Mouse (Mus musculus): ENCODE results near the gene Xndc1. TPM values are rescaled to one million over a fixed set of nuclear protein-coding genes. Genes with fewer than 3 reads are reported as not detected.

Xndc1 gene
- polyA plus RNA-seq, 1 experiment = 21.5 TPM

DNA sequence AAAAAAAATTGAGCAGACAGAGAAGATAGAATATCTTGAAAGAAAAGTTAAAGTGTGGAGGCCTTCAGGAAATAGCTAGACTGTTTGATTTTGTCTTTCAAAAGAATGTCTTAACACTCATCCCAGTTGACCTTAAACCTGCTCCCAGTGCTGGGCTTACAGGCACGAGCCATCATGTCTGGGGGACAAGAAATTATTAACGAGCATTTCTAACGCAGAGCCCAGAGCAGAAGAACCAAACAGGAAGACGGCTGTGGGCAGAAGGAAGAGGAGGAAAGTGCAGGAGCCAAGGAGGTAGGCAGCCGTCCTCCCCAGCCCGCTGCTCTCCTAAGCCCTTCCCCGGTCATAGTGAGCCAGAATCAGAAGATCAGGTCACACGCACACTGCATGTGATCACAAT, 15.0 kb downstream of the Xndc1 start:
- Histone ChIP-seq H3K4me3 (ENCODE audit: extremely low read depth, insufficient read depth, insufficient read length) (no peak overlapping the region), H3K27ac (ENCODE audit: insufficient read depth, low read length) (no peak overlapping the region), H3K4me1 (ENCODE audit: control insufficient read depth, insufficient read depth, insufficient read length) (no peaks in the 10 kb centered on the region), H3K36me3 (ENCODE audit: control insufficient read depth, insufficient read depth, low read length) (peaks cover 27% of the 10 kb centered on the region), H3K27me3 (ENCODE audit: control insufficient read depth, insufficient read depth, low read length) (no peaks in the 10 kb centered on the region)
- no peak for TF ChIP-seq CTCF (IDR thresholded peaks at IDR 0.05; ENCODE audit: extremely low read depth, insufficient read depth, insufficient read length, insufficient replicate concordance)
- no peak for TF ChIP-seq POLR2A (IDR thresholded peaks at IDR 0.05; ENCODE audit: low read depth, low read length)
- no peak for DNase-seq (ENCODE audit: low read depth in 1 of 2, low spot score in 2 of 2)
- WGBS = 94% methylated on average over 8 of the region's 8 CpGs

DNA sequence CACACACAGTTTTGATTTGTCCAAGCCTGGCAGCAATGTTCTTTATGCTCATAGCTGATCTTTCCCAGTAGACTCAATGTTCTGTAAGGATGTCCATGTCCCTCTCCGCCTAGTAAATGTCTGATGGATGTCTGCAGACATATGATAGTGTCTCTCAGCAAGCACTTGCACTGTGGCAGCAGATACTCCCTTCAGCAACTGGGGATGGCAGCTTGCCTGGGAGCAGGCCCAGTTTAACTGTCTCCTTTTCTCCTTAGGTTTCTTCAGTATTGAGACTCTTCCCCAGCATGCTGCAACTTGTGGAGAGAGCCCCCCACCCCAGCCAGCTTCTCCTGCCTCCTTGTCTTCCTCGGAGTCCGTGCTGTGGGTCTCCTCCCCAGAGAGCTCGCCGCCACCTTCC, 16.5 kb downstream of the Xndc1 start:
- 96% methylated on average over 5 of the region's 5 CpGs for WGBS
- TF ChIP-seq POLR2A (IDR thresholded peaks at IDR 0.05; ENCODE audit: low read depth, low read length) (no peak), CTCF (IDR thresholded peaks at IDR 0.05; ENCODE audit: extremely low read depth, insufficient read depth, insufficient read length, insufficient replicate concordance) (no peak)
- Histone ChIP-seq H3K27me3 (ENCODE audit: control insufficient read depth, insufficient read depth, low read length) (no peaks in the 10 kb centered on the region), H3K36me3 (ENCODE audit: control insufficient read depth, insufficient read depth, low read length) (peaks cover 21% of the 10 kb centered on the region), H3K4me3 (ENCODE audit: extremely low read depth, insufficient read depth, insufficient read length) (no peak overlapping the region), H3K4me1 (ENCODE audit: control insufficient read depth, insufficient read depth, insufficient read length) (no peaks in the 10 kb centered on the region), H3K27ac (ENCODE audit: insufficient read depth, low read length) (no peak overlapping the region)
- no peak for DNase-seq (ENCODE audit: low read depth in 1 of 2, low spot score in 2 of 2)

DNA sequence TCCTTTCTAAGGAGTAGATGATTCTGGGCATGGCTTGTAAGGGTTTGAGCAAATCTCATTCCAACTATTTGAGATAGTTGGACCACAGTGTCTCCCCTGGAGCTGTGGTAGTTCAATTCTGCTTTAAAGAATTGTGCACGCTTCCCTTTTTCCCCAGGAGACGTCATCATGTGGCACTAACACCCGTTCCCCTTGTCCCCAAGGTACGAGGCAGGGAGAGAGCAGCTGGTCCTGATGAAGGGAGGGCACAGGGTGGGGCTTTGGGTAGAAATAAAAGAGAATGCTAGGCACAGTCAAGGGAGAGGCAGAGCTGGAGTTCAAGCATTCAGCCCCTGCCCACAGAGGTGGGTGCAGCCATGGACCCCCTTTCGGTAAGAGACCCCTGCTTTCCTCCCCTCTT, 17.5 kb downstream of the Xndc1 start, which contains the start of gene Trpc2:
TSS of gene Trpc2 (plus strand) at position 301 of the 400 bp plus-strand sequence.
- Histone ChIP-seq H3K36me3 (ENCODE audit: control insufficient read depth, insufficient read depth, low read length) (peaks cover 20% of the 10 kb centered on the region), H3K4me1 (ENCODE audit: control insufficient read depth, insufficient read depth, insufficient read length) (no peaks in the 10 kb centered on the region), H3K27ac (ENCODE audit: insufficient read depth, low read length) (no peak within 1 kb of the TSS), H3K4me3 (ENCODE audit: extremely low read depth, insufficient read depth, insufficient read length) (no peak within 1 kb of the TSS), H3K27me3 (ENCODE audit: control insufficient read depth, insufficient read depth, low read length) (no peaks in the 10 kb centered on the region)
- DNase-seq (ENCODE audit: low read depth in 1 of 2, low spot score in 2 of 2) = no peak
- no peak for TF ChIP-seq CTCF (IDR thresholded peaks at IDR 0.05; ENCODE audit: extremely low read depth, insufficient read depth, insufficient read length, insufficient replicate concordance)
- no peak for TF ChIP-seq POLR2A (IDR thresholded peaks at IDR 0.05; ENCODE audit: low read depth, low read length)
- WGBS = 79% methylated on average over 5 of the region's 5 CpGs

DNA sequence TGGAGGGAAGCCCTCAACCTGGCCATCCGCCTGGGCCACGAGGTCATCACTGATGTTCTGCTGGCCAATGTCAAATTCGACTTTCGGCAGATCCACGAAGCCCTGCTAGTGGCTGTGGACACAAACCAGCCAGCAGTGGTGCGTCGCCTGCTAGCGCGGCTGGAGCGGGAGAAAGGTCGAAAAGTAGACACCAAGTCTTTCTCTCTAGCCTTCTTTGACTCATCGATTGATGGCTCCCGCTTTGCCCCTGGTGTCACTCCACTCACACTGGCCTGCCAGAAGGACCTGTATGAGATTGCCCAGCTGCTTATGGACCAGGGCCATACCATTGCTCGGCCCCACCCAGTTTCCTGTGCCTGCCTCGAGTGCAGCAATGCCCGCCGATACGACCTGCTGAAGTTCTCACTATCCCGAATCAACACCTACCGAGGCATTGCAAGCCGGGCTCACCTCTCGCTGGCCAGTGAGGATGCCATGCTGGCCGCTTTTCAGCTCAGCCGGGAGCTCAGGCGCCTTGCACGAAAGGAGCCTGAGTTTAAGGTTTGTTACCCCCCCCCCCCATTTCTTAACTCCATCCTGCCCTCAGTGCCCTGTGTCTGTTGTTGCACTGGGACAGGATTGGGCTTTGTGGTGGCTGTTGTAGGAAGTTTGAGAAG, 18.9 kb downstream of the Xndc1 start:
- Histone ChIP-seq H3K36me3 (ENCODE audit: control insufficient read depth, insufficient read depth, low read length) (peaks cover 17% of the 10 kb centered on the region), H3K27ac (ENCODE audit: insufficient read depth, low read length) (no peak overlapping the region), H3K4me1 (ENCODE audit: control insufficient read depth, insufficient read depth, insufficient read length) (no peaks in the 10 kb centered on the region), H3K27me3 (ENCODE audit: control insufficient read depth, insufficient read depth, low read length) (no peaks in the 10 kb centered on the region), H3K4me3 (ENCODE audit: extremely low read depth, insufficient read depth, insufficient read length) (no peak overlapping the region)
- DNase-seq (ENCODE audit: low read depth in 1 of 2, low spot score in 2 of 2) = no peak
- TF ChIP-seq CTCF (IDR thresholded peaks at IDR 0.05; ENCODE audit: extremely low read depth, insufficient read depth, insufficient read length, insufficient replicate concordance) = no peak
- TF ChIP-seq POLR2A (IDR thresholded peaks at IDR 0.05; ENCODE audit: low read depth, low read length) = no peak
- WGBS = 90% methylated on average over 26 of the region's 26 CpGs

DNA sequence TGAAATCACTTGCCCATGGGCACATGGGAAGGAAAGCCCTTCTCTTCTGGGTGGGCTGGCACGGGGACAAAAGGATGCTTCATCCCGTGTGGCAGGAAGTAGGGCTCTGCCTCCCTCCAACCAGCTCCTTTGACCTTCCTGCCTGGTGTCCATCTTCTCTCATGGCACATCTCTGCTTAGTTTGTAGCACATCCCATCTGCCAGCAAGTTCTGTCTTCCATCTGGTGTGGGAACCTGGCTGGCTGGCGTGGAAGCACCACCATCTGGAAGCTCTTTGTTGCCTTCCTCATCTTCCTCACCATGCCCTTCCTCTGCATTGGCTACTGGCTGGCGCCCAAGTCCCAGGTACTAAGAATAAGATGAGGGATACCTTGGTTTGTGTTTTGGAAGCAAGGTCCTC, 22.0 kb downstream of the Xndc1 start:
- no peaks in the 10 kb centered on the region for H3K27me3 ChIP-seq (ENCODE audit: control insufficient read depth, insufficient read depth, low read length)
- WGBS = 84% methylated on average over 4 of the region's 4 CpGs
- H3K27ac ChIP-seq (ENCODE audit: insufficient read depth, low read length) = no peak overlapping the region
- H3K4me3 ChIP-seq (ENCODE audit: extremely low read depth, insufficient read depth, insufficient read length) = no peak overlapping the region
- H3K36me3 ChIP-seq (ENCODE audit: control insufficient read depth, insufficient read depth, low read length) = peaks cover 3% of the 10 kb centered on the region; the same call in 1 of the 2 replicates
- TF ChIP-seq POLR2A (IDR thresholded peaks at IDR 0.05; ENCODE audit: low read depth, low read length) (no peak), CTCF (IDR thresholded peaks at IDR 0.05; ENCODE audit: extremely low read depth, insufficient read depth, insufficient read length, insufficient replicate concordance) (no peak)
- no peaks in the 10 kb centered on the region for H3K4me1 ChIP-seq (ENCODE audit: control insufficient read depth, insufficient read depth, insufficient read length)
- DNase-seq (ENCODE audit: low read depth in 1 of 2, low spot score in 2 of 2) = no peak

DNA sequence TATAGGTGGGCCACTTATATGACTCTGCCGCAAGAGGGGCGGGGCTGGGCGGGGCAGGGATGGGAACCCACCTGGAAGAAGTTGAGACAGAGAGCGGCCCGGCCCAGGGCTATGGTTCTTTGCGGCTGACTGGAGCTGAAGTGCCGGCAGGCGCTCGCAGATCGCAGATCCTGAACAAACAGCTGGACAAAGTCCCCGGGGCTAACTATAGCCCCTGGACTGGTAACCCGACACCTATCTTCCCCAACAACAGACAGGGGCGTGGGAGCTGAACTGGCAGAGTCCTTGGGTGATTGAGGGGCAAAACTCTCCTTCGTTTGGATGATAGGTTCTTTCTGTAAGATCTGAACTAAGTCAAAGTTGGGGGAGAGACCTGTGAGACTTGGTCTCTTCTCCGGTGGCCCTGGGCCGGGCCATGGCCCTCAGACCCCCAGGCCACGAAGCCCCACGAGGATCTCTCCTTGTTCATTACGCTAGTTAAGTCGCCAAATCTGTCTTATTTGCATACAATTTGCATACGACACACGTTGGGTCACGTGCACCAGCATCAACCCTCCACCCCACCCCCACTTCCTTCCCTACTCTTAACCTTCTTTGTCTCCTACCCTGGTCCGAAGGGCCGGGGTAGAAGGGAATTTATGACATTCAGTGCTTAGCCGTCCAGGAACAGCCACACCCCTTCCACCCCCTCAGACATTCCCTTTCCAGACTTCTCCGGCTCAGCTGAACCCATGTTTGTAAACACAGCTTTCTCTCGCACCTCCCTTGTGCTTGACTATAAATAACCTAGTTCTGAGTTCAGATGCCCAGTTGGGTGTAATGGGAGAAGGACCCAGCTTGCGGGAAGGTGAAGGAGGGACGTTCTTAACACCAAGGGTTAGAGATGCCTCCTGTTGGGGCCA, 34.7 kb downstream of the Xndc1 start:
- peak overlapping the region; percentile 50 for H3K4me3 ChIP-seq (ENCODE audit: extremely low read depth, insufficient read depth, insufficient read length)
- TF ChIP-seq POLR2A (IDR thresholded peaks at IDR 0.05; ENCODE audit: low read depth, low read length) = no peak
- no peak for TF ChIP-seq CTCF (IDR thresholded peaks at IDR 0.05; ENCODE audit: extremely low read depth, insufficient read depth, insufficient read length, insufficient replicate concordance)
- no peaks in the 10 kb centered on the region for H3K27me3 ChIP-seq (ENCODE audit: control insufficient read depth, insufficient read depth, low read length)
- H3K36me3 ChIP-seq (ENCODE audit: control insufficient read depth, insufficient read depth, low read length) = no peaks in the 10 kb centered on the region
- peaks cover 8% of the 10 kb centered on the region; the same call in 1 of the 2 replicates for H3K4me1 ChIP-seq (ENCODE audit: control insufficient read depth, insufficient read depth, insufficient read length)
- no peak overlapping the region for H3K27ac ChIP-seq (ENCODE audit: insufficient read depth, low read length)
- peak; percentile 16 to 65 for DNase-seq (ENCODE audit: low read depth in 1 of 2, low spot score in 2 of 2)
- WGBS = 14% methylated on average over 30 of the region's 30 CpGs
